ENCODE assay signal across 10 mouse cellular contexts in genomic region chr3:102210775-102211174, GRCm38 (mm10). TPM values are rescaled to one million over a fixed set of nuclear protein-coding genes. Genes with fewer than 3 reads are reported as not detected.
A peak's percentile ranks its signal among the peaks of the same experiment; 100 is the strongest.
DNase-seq lines count a peak whose midpoint lies in the region; ATAC-seq lines count a peak whose summit lies in the region.
"Had no signal": no experiment of that assay in that cellular context is flagged by ENCODE, and none has a peak within 500 bp of the region (broad histone marks: within the 10 kb centered on the region; RNA-seq: fewer than 3 reads in every experiment).

No protein-coding gene starts in this region.

- intact Hi-C loops in gastrocnemius, postnatal 14 days (cut with DNase I; ENCODE audit: low total_unique reads) = no loop called here

- peaks cover 33% of the 10 kb centered on the region for H3K27me3 ChIP-seq in forebrain, embryonic 13.5 days
- H3K27me3 ChIP-seq: heart, embryonic 12.5 days had no signal

- H3K4me2 ChIP-seq in forebrain, embryonic 13.5 days = no peak overlapping the region
- H3K4me2 ChIP-seq: heart, embryonic 12.5 days; liver, embryonic 15.5 days had no signal

- H3K9ac ChIP-seq in forebrain, embryonic 13.5 days = no peak overlapping the region
- H3K9ac ChIP-seq: heart, embryonic 12.5 days; liver, embryonic 15.5 days had no signal

- no peak overlapping the region for H3K4me3 ChIP-seq in forebrain, embryonic 13.5 days
- H3K4me3 ChIP-seq: heart, embryonic 12.5 days; liver, embryonic 15.5 days had no signal

- H3K9me3 ChIP-seq in forebrain, embryonic 13.5 days (replicated peaks) = peaks cover 4% of the 10 kb centered on the region; the same call in 1 of the 2 replicates
- H3K9me3 ChIP-seq: liver, embryonic 15.5 days had no signal

- DNase-seq in gastrocnemius, postnatal 14 days = peak; percentile 28
- DNase-seq in gastrocnemius, postnatal 4 days (ENCODE audit: low spot score in 2 of 2) = no peak
- peak; percentile 41 for DNase-seq in 3T3-L1 (ENCODE audit: low read depth, low spot score)
- DNase-seq in MEL-GATA-1-ER (ENCODE audit: extremely low read depth, low read depth) = peak; percentile 44
- DNase-seq in lung, postnatal 10 days = peak; percentile 53
- DNase-seq in ovary, postnatal 10 days (ENCODE audit: low spot score) = no peak

- WGBS in forebrain, embryonic 13.5 days = 65% methylated on average over 3 of the region's 3 CpGs

- H3K36me3 ChIP-seq in forebrain, embryonic 13.5 days (ENCODE audit: poor library complexity, severe bottlenecking) = no peaks in the 10 kb centered on the region
- H3K36me3 ChIP-seq: heart, embryonic 12.5 days; liver, embryonic 15.5 days had no signal

- no peak for ATAC-seq in inflammation-experienced regulatory T-cells, adult 6 months
- ATAC-seq in forebrain, embryonic 13.5 days = no peak

- no peak overlapping the region for H3K27ac ChIP-seq in forebrain, embryonic 13.5 days
- H3K27ac ChIP-seq: liver, embryonic 15.5 days had no signal

- H3K4me1 ChIP-seq in forebrain, embryonic 13.5 days = no peaks in the 10 kb centered on the region
- H3K4me1 ChIP-seq: liver, embryonic 15.5 days had no signal

RNA-seq across cellular contexts. Expression of gene Vangl1, which starts 6.3 kb away (rescaled TPM):
- total RNA-seq in gastrocnemius, postnatal 14 days (2021) = 10 to 100 TPM in 1 of 2 experiments, 1 to 10 TPM in 1; 8.8 to 10.6 TPM
- total RNA-seq in gastrocnemius, postnatal 4 days (2021) = 10 to 100 TPM; 19.5 to 24.6 TPM
- under 1 TPM; 0.16 to 0.31 (median 0.17) TPM for polyA plus RNA-seq in inflammation-experienced regulatory T-cells, adult 6 months (2017; shearing (Covaris generic))
- 3.7 and 5.1 TPM in 2 replicates for polyA plus RNA-seq in forebrain, embryonic 13.5 days (2015; fragmentation: Nextera tagmentation; extraction: Ambion mirVana)

Comparison
In these comparisons a context has a peak if more than half of its experiments do, and no peak if none do; other contexts are left out.
1. DNase-seq: peak in gastrocnemius, postnatal 14 days (single experiment), 3T3-L1 (single experiment), MEL-GATA-1-ER (single experiment) and lung, postnatal 10 days (single experiment); none in gastrocnemius, postnatal 4 days (0 of 2) and ovary, postnatal 10 days (single experiment).